Mouse (Mus musculus) lung, postnatal 0 days (tissue): ENCODE data around the gene Rab8b.

Experiments
- CTCF ChIP-seq: IDR thresholded peaks from 2 replicates; pipeline ENCODE4 v1.5.1; 2016; ENCODE audit warnings: antibody characterized with exemption, mild to moderate bottlenecking
- EP300 ChIP-seq: IDR thresholded peaks from 2 replicates; pipeline ENCODE4 v1.6.1; 2016; ENCODE audit warnings: antibody characterized with exemption, mild to moderate bottlenecking, control low read depth

DNA sequence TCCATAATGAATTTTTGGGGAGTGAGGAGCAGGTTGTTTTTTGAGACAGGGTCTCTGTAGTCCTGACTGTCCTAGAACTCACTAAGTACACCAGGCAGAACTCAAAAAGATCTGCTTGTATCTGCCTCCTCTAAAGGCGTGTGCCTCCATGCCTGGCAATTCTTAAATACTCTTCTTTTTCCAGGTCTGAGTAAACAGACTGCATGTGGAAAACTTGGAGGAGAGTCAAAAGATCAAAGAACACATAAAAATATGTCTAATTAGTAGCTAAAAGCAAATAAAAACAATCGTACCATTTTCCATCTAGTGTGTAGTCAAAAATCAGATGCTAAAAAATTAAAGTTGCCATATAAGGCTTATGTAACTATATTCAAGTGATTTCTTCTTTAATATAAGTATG, 33.4 kb upstream of the Rab8b start:
- TF ChIP-seq CTCF (no peak), EP300 (no peak)
